Mouse (Mus musculus) cerebellum, adult (tissue): Measurements from ENCODE around the gene Crygc.
A peak's percentile ranks its signal among the peaks of the same experiment; 100 is the strongest.

Experiments used
- ATAC-seq: cut with Nextera tagmentation; 2 replicates; pipeline ENCODE4 v1.9.2; 2017; ENCODE audit warnings: mild to moderate bottlenecking, moderate library complexity, mixed read lengths; ENCODE audit not compliant: insufficient number of reproducible peaks, low FRiP score, low TSS enrichment

Gene Crygc

GRCm38 (mm10) chr1:65073589-65073988 lies at the start of gene Crygc:
TSS of gene Crygc (minus strand) at chr1:65073689.
- no peak for ATAC-seq

GRCm38 (mm10) chr1:65122574-65123372 lies 49.3 kb upstream of the Crygc start, which contains the start of gene D630023F18Rik:
TSS of gene D630023F18Rik (minus strand) at chr1:65123214.
- peak; percentile 75; the same call in 1 of the 2 replicates for ATAC-seq

GRCm38 (mm10) chr1:65119438-65119837 lies 45.9 kb upstream of the Crygc start, which contains the start of gene Gm28845:
TSS of gene Gm28845 (minus strand) at chr1:65119558.
- no peak for ATAC-seq

- ATAC-seq: no peak
Observed at GRCm38 (mm10) chr1:65118150-65118913, 44.8 kb upstream of the Crygc start.

GRCm38 (mm10) chr1:65113536-65114172 lies 40.2 kb upstream of the Crygc start:
- no peak for ATAC-seq

- no peak for ATAC-seq
Observed at GRCm38 (mm10) chr1:65112807-65113196, 39.3 kb upstream of the Crygc start.

- ATAC-seq: peak; percentile 76; the same call in 1 of the 2 replicates
Observed at GRCm38 (mm10) chr1:65112031-65112806, 38.7 kb upstream of the Crygc start.

- no peak for ATAC-seq
Observed at GRCm38 (mm10) chr1:65109756-65110435, 36.4 kb upstream of the Crygc start.

GRCm38 (mm10) chr1:65109196-65109595 lies 35.7 kb upstream of the Crygc start:
- no peak for ATAC-seq

- no peak for ATAC-seq
Observed at GRCm38 (mm10) chr1:65107654-65108279, 34.3 kb upstream of the Crygc start.

- ATAC-seq: no peak
Observed at GRCm38 (mm10) chr1:65103273-65103672, 29.8 kb upstream of the Crygc start, which contains the start of gene Cryga. TSS of gene Cryga (minus strand) at chr1:65103373.

GRCm38 (mm10) chr1:65096953-65097352 lies 23.5 kb upstream of the Crygc start:
- ATAC-seq: no peak

- ATAC-seq: no peak
Observed at GRCm38 (mm10) chr1:65091566-65091965, 18.1 kb upstream of the Crygc start.

GRCm38 (mm10) chr1:65090370-65090769 lies 16.9 kb upstream of the Crygc start:
- ATAC-seq: no peak

GRCm38 (mm10) chr1:65088567-65089356 lies 15.3 kb upstream of the Crygc start:
- no peak for ATAC-seq

GRCm38 (mm10) chr1:65082188-65082587 lies 8.7 kb upstream of the Crygc start, which contains the start of gene Crygb:
TSS of gene Crygb (minus strand) at chr1:65082288.
- ATAC-seq: no peak

- ATAC-seq: no peak
Observed at GRCm38 (mm10) chr1:65075607-65076006, 2.1 kb upstream of the Crygc start.

- no peak for ATAC-seq
Observed at GRCm38 (mm10) chr1:65067842-65068241, 5.6 kb downstream of the Crygc start.
